Mouse (Mus musculus) gastrocnemius, postnatal 25 days (tissue): ENCODE measurements around the gene 1700001C19Rik. TPM values are rescaled to one million over a fixed set of nuclear protein-coding genes. Genes with fewer than 3 reads are reported as not detected.

Source experiments
- DNase-seq: peaks from one replicate; pipeline ENCODE4 v3.0.0; 2022
- total RNA-seq, 2 experiments: library from RNA; stranded (reverse); gene quantifications; 1 replicate in 1 of 2; 2 replicates in 1 of 2; pipeline ENCODE4 v1.2.3; 2021

1700001C19Rik gene
- total RNA-seq, 2 experiments from 2014 or later, result not detected

DNA sequence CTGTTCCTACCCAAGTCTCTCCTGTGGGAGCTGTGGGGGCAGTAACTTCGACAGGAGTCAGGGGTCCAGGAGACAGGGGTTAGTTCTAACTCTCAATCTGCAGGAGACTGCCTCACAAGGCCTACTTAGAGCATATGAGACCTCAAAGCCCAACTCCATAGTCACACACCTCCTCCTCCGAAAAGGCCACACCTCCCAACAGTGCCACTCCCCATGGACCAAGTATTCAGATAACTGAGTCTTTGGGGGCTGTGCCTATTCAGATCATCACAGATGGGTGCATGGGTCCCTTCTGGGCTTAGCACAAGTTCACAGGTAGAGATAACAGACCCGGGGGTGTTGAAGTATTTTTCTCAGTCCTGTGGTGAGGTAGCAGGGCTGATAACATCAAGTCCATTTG lies 24.5 kb upstream of the 1700001C19Rik start:
- no peak for DNase-seq

- DNase-seq, result no peak
Measured at GRCm38 (mm10) chr17:47459341-47459919, 22.3 kb upstream of the 1700001C19Rik start.

GRCm38 (mm10) chr17:47458936-47459335 lies 21.8 kb upstream of the 1700001C19Rik start:
- DNase-seq, result no peak

DNA sequence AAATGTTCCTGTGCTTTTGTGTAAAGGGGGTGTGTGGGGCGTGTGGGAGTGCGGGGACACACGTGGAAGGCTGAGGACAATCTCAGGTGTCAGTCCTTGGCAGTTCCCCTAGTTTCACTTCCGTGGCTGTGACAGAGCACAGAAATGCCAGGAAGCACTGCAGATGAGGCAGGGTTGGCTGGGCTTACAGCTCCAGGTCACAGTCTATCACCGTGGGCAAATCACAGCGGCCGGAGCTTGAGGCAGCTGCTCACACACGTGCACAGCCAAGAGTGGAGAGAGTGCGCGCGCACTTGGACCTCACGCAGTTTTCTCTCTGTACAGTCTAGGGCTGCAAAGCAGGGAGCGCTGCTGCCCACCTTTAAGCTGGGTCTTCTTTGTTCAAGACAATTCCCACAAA lies 21.1 kb upstream of the 1700001C19Rik start:
- no peak for DNase-seq

- no peak for DNase-seq
Measured at GRCm38 (mm10) chr17:47454675-47455074, 17.5 kb upstream of the 1700001C19Rik start.

DNA sequence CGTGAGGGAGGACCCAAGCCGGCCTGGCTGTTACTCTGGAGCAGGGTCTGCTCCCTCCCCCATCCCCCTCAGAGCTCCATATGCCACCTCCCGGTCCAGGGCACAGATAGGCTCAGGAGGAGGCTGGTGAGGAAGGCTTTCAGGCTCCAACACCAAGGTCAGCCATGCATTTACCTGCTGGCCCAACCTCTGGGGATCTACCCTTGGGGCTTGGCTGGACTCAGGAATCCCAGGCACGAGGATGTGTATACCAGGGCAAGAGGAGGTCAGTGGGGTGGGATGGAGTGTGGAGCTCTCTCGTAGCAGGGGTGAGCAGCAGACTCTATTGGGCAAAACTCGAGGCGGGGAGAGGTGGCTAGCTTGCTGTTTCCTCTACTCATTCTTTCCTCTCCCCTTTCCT lies 15.7 kb upstream of the 1700001C19Rik start:
- DNase-seq, result no peak

GRCm38 (mm10) chr17:47450880-47451565 lies 13.8 kb upstream of the 1700001C19Rik start:
- DNase-seq, result no peak

- DNase-seq, result no peak
Measured at GRCm38 (mm10) chr17:47450239-47450638, 13.1 kb upstream of the 1700001C19Rik start.

- DNase-seq, result no peak
Measured at GRCm38 (mm10) chr17:47449432-47449831, 12.3 kb upstream of the 1700001C19Rik start.

GRCm38 (mm10) chr17:47448523-47449372 lies 11.6 kb upstream of the 1700001C19Rik start:
- no peak for DNase-seq

DNA sequence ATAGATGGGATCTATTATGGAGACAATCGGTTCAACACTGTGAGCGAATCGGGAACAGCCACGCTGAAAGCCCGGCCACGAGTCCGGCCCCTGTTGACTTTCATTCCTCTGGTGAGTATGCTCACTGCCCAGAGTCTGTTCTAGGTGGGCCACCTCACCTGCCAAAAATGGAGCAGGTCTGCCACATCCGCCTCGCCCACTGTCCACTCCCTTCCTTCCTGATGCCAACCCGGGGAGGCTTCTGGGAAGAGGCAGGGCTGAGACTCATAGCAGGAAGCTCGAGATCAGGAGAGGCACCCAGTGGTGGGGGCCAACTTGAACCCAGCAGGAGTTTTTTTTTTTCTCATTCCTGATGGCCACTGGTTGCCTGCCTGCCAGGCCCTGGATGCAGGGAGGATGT lies 9.4 kb upstream of the 1700001C19Rik start:
- DNase-seq, result no peak

DNA sequence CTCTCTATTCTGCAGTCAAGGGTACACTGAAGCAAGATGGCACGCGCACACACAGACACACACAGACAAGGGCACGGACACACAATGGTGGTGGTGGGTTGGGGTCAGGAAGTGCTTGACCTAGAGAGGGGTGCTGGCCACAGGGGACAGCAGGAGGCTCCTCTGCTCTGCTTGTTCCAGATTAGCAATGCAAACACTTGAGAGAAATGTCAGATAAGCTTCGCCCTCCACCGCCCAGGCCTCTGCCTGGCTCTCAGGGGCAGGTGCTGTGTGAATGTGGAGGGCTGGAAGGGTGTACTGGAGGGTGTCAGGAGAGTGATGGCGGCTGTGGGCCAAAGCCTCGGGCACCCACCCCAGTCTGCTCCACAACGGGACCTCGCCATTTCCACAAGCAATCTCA lies 8.8 kb upstream of the 1700001C19Rik start:
- no peak for DNase-seq

DNA sequence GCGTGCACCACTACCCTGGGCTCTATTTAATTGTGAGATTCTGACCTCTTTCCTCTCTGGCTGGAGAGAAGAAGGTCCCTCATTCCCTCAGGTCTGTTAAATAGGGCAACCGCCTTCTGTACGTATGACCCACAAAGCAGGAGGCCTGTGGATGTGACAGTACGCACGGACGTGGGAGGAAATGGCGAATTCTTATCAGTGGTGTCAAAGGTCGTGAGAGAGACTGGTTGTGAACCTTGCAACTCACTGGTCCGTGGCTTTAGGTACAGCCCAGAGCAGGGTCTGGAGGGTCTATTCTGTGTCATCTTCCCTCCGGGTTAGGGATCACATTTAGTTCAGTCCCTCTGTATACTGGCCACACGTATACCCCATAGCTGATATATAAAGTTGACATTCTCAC lies 8.3 kb upstream of the 1700001C19Rik start:
- DNase-seq, result no peak

DNA sequence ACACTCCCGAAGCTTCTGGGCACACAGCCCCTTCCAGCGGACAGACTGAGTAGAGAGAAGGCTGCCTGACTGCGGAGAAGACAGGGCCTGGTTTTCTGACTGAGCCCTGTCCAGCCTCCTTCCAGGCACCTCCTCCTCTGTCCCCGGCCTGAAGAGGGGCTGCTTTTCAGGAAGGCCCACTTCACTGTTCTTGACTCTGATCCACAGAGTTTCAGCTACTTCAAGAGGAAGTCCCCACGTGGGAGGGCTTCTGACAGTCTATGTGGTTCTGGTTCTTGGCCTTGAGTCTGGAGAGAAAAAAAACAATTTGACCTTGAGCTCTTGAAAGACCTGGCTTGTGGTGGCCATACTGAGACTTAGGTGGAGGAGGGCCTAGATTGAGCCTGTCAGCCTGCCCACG lies 6.9 kb upstream of the 1700001C19Rik start:
- DNase-seq, result no peak

- no peak for DNase-seq
Measured at GRCm38 (mm10) chr17:47442271-47442670, 5.1 kb upstream of the 1700001C19Rik start.

- DNase-seq, result no peak
Measured at GRCm38 (mm10) chr17:47441296-47442051, 4.3 kb upstream of the 1700001C19Rik start.

DNA sequence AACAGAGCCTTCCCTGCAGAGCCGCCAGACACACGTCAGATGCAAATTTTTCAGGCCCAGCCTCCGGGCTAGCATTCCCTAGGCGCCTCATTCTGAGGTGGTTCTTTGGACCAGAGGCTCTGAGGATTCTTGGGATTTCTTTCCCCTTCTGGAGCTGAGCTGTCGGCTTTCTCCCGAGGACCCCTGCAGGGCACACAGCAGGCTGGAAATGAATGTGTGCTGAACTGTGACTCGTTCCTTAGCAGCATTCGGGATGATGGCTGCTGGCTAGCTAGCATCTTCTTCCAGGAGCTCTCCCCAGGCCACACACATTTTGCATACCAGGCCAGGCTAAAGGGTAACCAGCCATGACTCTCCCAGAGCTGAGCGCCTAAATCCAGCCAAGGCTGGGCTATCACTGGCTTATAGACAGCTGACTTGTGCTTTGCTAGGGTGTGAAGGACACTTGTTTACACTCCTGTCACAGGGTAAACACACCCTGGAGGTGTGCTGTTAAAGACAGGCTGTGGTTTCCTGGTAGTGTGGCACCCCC lies 3.2 kb upstream of the 1700001C19Rik start:
- no peak for DNase-seq

- no peak for DNase-seq
Measured at GRCm38 (mm10) chr17:47439396-47440028, 2.3 kb upstream of the 1700001C19Rik start.

GRCm38 (mm10) chr17:47438611-47439010 lies 1.4 kb upstream of the 1700001C19Rik start:
- DNase-seq, result no peak

GRCm38 (mm10) chr17:47436156-47436906 lies 845 bp downstream of the 1700001C19Rik start, which contains the start of gene AI661453:
AI661453 (plus strand) TSS chr17:47436615.
- peak; percentile 17 for DNase-seq

- DNase-seq, result no peak
Measured at GRCm38 (mm10) chr17:47430815-47431214, 6.4 kb downstream of the 1700001C19Rik start.
